Mouse (Mus musculus): ENCODE results near the gene Spsb1. TPM values are rescaled to one million over a fixed set of nuclear protein-coding genes. Genes with fewer than 3 reads are reported as not detected.
A peak's percentile ranks its signal among the peaks of the same experiment; 100 is the strongest.

Gene Spsb1
- total RNA-seq, 2 experiments from 2014 or later, result 21.8 to 52.7 TPM

- no peak for DNase-seq
These were observed 38.0 kb downstream of the Spsb1 start for GRCm38 (mm10) chr4:149916831-149917230.

GRCm38 (mm10) chr4:149913709-149914370 is 41.0 kb downstream of the Spsb1 start:
- DNase-seq, result no peak

- DNase-seq, result no peak
These were observed 42.4 kb downstream of the Spsb1 start for GRCm38 (mm10) chr4:149912451-149912850.

DNA sequence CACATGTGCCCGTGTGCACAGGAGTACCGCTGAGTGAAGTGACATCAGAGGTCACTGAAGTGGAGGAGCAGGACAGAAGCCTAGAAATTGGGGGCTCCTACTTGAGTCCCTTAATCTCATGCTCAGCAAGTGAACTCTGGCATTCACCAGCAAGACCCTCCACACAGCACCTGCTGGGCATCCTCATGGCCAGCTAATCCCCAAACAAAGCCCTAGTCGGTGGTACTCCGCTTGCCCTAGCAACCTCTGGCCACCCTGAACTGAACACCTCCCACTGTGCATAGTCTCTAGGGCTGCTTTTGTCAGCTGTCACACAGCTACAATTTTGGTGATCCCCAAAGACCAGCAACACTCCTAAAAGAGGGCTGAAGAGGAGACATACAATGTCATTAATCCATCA is 44.3 kb downstream of the Spsb1 start:
- no peak for DNase-seq

DNA sequence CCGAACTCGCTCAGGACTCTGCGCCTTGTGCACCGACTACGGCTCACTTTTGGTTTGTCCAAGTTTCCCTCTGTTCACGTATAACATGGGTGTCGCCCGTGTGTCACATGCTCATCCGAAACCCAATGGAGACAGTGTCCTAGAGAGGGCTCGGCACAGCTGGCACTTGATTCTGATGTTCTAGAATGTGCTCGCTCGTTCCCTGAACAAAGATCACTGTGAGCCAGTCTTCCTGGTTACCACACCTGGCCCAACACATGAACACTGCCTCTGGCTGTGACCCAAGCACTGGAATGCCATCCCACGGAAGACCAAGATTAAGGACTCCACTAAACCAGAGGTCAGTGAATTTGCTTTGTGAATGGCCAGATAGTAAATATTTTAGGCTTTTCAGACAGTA is 45.3 kb downstream of the Spsb1 start:
- no peak for DNase-seq

GRCm38 (mm10) chr4:149908923-149909322 is 45.9 kb downstream of the Spsb1 start:
- no peak for DNase-seq

DNA sequence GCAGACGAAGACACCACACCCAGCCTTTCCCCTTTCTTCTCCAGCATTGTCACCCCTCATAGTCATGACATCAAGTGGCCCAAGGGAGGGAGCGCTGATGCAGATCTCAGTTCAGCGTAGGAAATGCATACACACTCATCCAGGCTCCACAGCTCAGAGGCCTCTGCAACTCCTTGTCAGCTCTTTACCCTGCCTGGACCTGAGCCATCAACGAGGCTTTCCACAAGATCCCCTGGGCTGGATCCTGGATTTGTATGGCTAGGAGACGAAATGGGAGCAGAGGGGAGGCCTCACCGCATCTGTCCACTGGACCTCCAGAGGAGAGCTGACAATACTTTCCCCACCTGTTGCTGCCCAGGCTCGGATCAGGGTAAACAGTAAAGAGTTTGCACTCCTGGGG is 47.2 kb downstream of the Spsb1 start:
- DNase-seq, result peak in 1 of 2 experiments; percentile 43

DNA sequence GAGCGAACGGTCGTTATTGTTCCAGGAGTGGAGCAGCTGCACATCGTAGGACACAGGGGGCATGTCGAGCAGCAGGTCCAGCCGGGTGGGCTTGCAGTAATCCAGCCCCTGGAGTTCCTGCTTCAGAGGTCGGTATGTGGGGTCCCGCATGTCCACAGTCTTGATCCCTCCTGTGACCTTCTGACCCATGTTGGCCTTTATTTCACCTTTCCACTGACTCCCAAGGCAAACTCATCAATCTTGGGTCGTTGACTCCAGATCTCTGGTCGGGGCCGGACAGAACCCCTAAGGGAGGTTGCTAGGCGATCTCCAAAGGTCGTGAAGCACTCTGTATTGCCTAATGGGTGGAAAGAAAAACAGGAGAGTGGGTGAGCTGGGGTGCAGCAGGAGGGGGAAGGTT is 47.9 kb downstream of the Spsb1 start:
- DNase-seq, result no peak

GRCm38 (mm10) chr4:149905302-149905974 is 49.4 kb downstream of the Spsb1 start:
- DNase-seq, result peak in 1 of 2 experiments; percentile 41

- peak; percentile 35 to 50 for DNase-seq
These were observed 51.8 kb downstream of the Spsb1 start for GRCm38 (mm10) chr4:149903026-149903425.

DNA sequence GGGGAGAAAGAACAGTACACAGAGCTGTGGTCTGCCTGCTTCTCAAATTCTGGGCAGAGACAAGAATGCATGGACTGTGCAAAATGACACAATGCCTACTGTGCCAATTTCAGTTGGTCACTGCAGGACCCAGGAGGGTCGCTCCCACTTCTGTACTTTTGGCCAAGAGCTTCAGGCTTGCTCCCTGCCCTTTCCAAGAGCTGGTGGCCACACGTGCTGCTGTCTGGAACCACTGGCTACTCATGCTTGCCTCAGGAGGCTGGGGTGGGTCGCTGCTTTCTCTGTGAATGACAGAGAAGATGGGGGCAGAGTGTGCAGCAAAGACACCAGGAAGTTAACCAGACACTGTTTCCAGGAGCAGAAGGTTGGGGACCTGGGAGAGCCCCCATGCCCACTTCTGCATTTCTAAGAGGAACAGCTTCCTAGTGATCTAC is 53.5 kb downstream of the Spsb1 start:
- no peak for DNase-seq

DNA sequence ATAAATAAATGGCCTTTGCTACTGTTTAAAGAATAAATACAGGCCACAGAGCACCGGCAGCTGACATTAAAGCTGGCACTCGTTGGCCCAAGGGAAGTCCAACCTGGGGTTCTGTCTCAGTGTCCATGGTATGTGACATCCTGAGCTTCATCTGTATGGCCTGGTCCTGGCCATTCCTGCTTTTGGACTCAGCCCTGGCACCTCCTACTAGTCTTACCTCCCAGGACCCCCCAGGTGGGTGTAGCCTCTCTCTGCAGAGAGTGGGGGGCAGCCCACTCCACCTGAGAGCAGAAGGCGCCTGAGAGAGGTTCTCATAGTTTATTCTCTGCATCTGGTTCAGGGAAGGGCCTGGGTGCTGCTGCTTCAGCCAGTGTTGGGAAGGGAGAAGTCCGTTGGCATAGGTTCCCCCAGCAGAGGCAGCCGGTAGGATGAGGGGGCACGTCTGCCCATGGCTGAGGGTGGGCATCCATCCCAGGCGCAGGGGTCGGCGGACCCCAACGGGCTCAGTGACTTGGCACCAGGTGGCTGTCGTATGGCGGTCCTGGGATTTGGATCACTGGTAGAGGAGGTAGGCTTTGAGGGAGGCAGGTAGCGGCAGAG is 57.1 kb downstream of the Spsb1 start:
- DNase-seq, result no peak

DNA sequence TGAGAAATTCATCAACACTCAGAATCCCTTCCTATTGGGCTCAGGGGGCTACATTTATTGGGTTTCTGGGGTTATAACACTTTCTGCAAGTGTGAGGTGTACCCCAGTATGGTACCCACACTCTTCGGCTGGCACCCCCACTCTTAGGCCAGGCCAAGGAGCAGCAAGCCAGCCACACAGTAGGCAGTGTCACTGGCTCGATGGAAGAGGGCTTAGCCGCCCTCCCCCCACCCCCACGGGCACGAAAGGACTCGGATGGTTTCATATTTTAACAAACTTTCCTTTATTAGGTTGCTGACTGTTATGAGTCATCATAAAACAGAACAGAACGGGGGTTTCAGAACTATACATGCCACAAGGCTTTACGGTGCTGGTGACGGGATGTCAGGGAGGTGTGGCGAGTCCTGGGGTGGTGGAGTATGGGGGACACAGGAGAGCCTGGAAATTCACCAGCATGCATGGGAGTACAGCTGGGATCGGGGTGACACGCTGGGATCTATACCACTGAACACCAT is 58.8 kb downstream of the Spsb1 start:
- DNase-seq, result no peak

- no peak for DNase-seq
These were observed 59.6 kb downstream of the Spsb1 start for GRCm38 (mm10) chr4:149895226-149895625.

- DNase-seq, result no peak
These were observed 60.5 kb downstream of the Spsb1 start for GRCm38 (mm10) chr4:149894300-149894699.

DNA sequence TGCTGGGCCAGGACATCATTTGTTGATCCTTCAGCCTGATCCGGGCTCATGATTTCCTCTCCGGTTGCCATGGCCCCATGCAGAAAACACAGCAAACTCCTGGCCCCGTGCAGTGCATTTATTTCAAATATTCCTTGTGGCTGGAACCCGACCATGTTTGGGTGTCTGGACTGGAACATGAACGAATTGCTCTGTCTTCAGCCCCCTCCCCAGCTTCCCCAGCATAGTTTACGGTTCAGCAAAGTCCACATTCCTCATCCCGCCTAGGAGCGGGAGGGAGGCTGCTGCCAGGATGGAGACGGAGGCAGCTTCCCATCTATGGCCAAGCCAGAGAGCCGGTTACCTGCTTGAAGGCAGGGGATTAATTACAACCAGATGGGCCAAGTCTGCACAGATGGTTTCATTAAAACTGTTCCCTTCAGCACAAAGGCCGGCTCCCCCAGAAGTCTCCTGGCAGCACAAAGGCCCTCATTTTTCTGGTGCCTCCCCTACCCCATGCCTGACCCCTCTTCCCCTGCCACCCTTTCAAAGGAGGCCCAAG is 61.2 kb downstream of the Spsb1 start:
- no peak for DNase-seq

DNA sequence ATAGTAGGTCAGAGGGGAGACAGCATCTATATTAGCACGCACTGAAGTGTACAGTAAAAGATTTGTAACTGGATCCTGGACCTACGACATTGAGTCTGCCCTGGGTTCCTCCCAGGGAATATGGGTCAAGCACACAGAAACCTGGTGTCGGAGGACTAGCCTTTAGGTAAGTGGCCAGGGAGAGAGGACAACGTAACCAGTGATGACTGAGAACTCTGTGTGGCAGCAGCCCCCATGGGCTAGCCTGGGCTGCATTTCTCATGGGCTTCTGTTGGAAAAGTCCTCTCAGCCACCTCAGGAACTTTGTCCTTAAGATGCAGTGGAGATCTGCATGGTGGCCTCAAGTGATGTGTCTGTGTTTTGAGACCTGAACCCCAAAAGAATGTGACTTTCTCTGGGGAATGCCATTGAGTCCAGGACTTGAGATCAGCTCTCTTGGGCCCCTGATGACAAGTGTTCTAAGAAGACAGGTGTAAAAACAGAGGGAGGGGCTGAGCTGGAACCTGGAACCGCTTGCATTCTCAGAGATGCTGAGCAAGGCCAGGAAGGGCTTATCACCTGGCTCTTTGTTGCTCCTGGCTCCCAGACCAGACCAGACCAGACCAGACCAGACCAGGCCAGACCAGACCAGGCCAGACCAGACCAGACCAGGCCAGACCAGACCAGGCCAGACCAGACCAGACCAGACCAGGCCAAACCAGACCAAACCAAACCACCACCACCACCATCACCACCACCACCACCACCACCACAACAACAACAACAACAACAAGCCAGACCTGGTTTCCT is 63.5 kb downstream of the Spsb1 start:
- no peak for DNase-seq

GRCm38 (mm10) chr4:149890551-149890950 is 64.3 kb downstream of the Spsb1 start:
- peak; percentile 50 to 70 for DNase-seq

DNA sequence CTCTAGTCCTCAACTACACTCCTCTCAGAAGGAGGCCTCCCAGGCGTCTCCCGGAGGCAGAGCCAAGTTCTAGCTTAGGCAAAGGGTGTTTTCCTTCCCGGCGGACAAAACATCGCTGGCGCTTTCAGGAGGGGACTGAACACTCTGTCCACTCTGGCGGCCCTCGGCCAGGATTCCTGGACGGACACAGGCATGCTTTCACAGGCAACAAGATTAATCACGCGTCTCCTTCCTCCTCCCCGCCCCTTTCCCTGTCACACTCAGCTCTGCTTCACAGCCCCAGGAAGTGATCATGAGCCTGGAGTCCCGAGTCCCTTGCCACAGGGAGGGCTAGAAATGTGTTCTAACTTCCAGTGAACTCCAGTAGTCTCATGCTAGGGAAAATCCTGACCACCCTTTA is 65.0 kb downstream of the Spsb1 start:
- DNase-seq, result peak; percentile 83 to 84

- DNase-seq, result peak in 1 of 2 experiments; percentile 30
These were observed 65.9 kb downstream of the Spsb1 start for GRCm38 (mm10) chr4:149888736-149889470.

DNA sequence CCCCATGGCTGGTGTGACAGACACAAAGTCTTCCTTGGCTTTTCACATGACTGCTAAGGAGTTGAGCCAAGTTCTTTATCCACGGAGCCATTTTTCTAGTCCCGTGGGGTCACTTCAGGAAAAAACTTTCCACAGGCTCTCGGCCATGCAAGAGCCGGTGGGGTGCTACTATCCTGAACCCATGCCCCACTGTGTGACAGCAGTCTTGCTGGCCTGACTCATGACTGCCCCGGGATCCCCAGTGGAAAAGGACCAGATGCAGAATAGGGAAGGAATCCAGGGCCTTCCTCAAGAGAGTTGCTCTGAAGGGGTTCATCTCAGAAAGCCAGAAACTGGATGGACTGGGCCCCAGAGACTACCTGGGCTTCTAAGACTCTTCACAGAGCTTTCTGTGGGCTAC is 66.7 kb downstream of the Spsb1 start:
- no peak for DNase-seq

All from adrenal gland, postnatal 36 days (tissue).